Mouse (Mus musculus): ENCODE results near the gene Lin28b.

DNA sequence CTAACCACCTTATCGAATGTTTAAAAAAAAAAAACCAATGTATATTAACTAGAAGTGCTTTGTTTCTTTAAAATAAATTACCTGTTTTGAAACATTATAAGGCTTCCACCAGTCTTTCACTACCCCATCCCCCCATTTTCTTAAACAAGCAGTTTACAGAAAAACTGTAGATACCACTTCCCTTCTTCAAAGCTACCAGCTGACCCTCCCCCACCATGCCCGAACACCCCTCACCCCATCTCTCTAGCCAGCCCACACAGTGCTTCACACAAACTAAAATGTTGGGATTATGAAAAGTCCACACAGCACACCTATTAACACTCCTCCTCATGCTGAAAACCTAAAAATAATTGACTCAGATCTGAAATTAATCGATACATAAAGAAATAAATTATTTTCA, 14.9 kb downstream of the Lin28b start:
- TF ChIP-seq CTCF (IDR thresholded peaks at IDR 0.05; ENCODE audit: extremely low read depth, insufficient read depth, insufficient read length, insufficient replicate concordance) (no peak), POLR2A (IDR thresholded peaks at IDR 0.05; ENCODE audit: low read depth, low read length) (no peak)
